Mouse (Mus musculus): Measurements from ENCODE around the gene Kcnk10.

- no peak for TF ChIP-seq EP300 (optimal IDR thresholded peaks at IDR 0.05)
- no peak for TF ChIP-seq CTCF (IDR thresholded peaks at IDR 0.05; ENCODE audit: low read depth)
These were observed 110.3 kb downstream of the Kcnk10 start for GRCm38 (mm10) chr12:98467793-98468192.

All from stomach, postnatal 0 days (tissue).